Mouse (Mus musculus) heart, postnatal 0 days (tissue): Measurements from ENCODE around the gene Gm8797.

Experiments used
- CTCF ChIP-seq: IDR thresholded peaks from 2 replicates; pipeline ENCODE4 v1.5.1; 2016; ENCODE audit warnings: antibody characterized with exemption, control low read depth, low read depth
- EP300 ChIP-seq: IDR thresholded peaks from 2 replicates; pipeline ENCODE4 v1.6.1; 2016; ENCODE audit warnings: antibody characterized with exemption, low read depth

- TF ChIP-seq EP300 (no peak), CTCF (no peak)
Measured at GRCm38 (mm10) chr3:5766256-5766655, 15.7 kb downstream of the Gm8797 start.
